Mouse (Mus musculus) intestine, embryonic 16.5 days (tissue): ENCODE measurements around the gene Slc4a5. TPM values are rescaled to one million over a fixed set of nuclear protein-coding genes. Genes with fewer than 3 reads are reported as not detected.
A peak's percentile ranks its signal among the peaks of the same experiment; 100 is the strongest.

Experiments
- ATAC-seq: fragments of 200-750 bp; cut with Nextera tagmentation; 2 replicates; pipeline ENCODE4 v1.8.0; 2017; ENCODE audit warnings: moderate TSS enrichment, moderate library complexity
- H3K27ac ChIP-seq: fragments of 300-500 bp; sonication (generic); 2 replicates; pipeline ENCODE4 v1.5.1; 2014; ENCODE audit warnings: mild to moderate bottlenecking, low read length
- H3K27me3 ChIP-seq: fragments of 300-500 bp; sonication (generic); replicated peaks from 2 replicates; pipeline ENCODE4 v1.6.1; 2014; ENCODE audit warnings: low read length, control low read depth, mixed read lengths; ENCODE audit not compliant: control insufficient read depth, insufficient read depth
- H3K36me3 ChIP-seq: fragments of 300-500 bp; sonication (generic); 2 replicates; pipeline ENCODE4 v1.6.1; 2014; ENCODE audit warnings: low read length, control low read depth; ENCODE audit not compliant: control insufficient read depth, insufficient read depth
- H3K4me1 ChIP-seq: fragments of 300-500 bp; sonication (generic); 2 replicates; pipeline ENCODE4 v1.6.1; 2014; ENCODE audit warnings: low read length, control low read depth, mixed read lengths; ENCODE audit not compliant: control insufficient read depth, insufficient read depth
- H3K4me2 ChIP-seq: fragments of 300-500 bp; sonication (generic); 2 replicates; pipeline ENCODE4 v1.6.1; 2014; ENCODE audit warnings: low read depth, low read length, control low read depth
- H3K4me3 ChIP-seq: fragments of 300-500 bp; sonication (generic); 2 replicates; pipeline ENCODE4 v1.5.1; 2014; ENCODE audit warnings: mild to moderate bottlenecking, low read length
- H3K9ac ChIP-seq: fragments of 300-500 bp; sonication (generic); 2 replicates; pipeline ENCODE4 v1.6.1; 2014; ENCODE audit warnings: low read depth, low read length
- H3K9me3 ChIP-seq: fragments of 300-500 bp; sonication (generic); 2 replicates; pipeline ENCODE4 v1.6.1; 2016; ENCODE audit warnings: low read length, control low read depth; ENCODE audit not compliant: control insufficient read depth
- WGBS: fragments of 180-500 bp; shearing (Covaris S2); extraction: QIAGEN DNeasy Blood & Tissue Kit; methylation state at CpG from one replicate; pipeline ENCODE4 v1.1.7; 2014; 5-methylcytosine and 5-hydroxymethylcytosine counted together
- polyA plus RNA-seq: library from polyadenylated mRNA; unstranded; fragments of >200 nt; fragmentation: Nextera tagmentation; extraction: Ambion mirVana; gene quantifications from 2 replicates; pipeline ENCODE4 v1.2.1, GENCODE M21; 2015

Slc4a5 gene
- polyA plus RNA-seq, 1 experiment from 2014 or later, result 0.56 TPM

- Histone ChIP-seq H3K27ac (no peak overlapping the region), H3K4me1 (no peaks in the 10 kb centered on the region), H3K4me2 (no peak overlapping the region), H3K36me3 (no peaks in the 10 kb centered on the region), H3K27me3 (no peaks in the 10 kb centered on the region; the same call in 1 of the 2 replicates), H3K4me3 (no peak overlapping the region), H3K9ac (no peak overlapping the region), H3K9me3 (peaks cover 2% of the 10 kb centered on the region; the same call in 1 of the 2 replicates)
- WGBS, result 83% methylated on average over 11 of the region's 11 CpGs
- no peak for ATAC-seq
Observed at GRCm38 (mm10) chr6:83273733-83274132, 54.1 kb downstream of the Slc4a5 start.

DNA sequence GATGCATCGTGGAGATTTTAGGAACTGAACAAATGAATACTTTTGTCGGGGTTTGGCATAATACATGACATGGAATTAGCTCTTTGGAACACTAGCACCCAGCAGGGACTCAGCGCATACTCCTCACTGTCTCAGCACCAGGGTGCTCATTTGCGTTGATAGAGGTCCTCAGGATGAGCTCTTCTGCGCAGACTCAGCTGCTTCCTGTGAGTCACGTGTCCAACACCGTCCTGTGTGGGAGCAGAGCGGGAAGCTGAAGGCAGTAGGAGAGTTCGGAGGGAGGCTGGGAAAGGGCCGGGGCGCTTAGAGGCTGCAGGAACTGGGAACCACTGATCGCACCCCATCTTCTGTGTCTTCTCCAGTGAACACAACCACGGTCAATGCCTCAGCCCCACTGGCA, 57.5 kb downstream of the Slc4a5 start:
- H3K4me1 ChIP-seq, result no peaks in the 10 kb centered on the region
- WGBS, result 71% methylated on average over 13 of the region's 13 CpGs

GRCm38 (mm10) chr6:83278881-83279280, 59.3 kb downstream of the Slc4a5 start:
- Histone ChIP-seq H3K4me2 (no peak overlapping the region), H3K27ac (no peak overlapping the region), H3K4me1 (no peaks in the 10 kb centered on the region), H3K9me3 (peaks cover 4% of the 10 kb centered on the region; the same call in 1 of the 2 replicates), H3K4me3 (no peak overlapping the region), H3K9ac (no peak overlapping the region), H3K27me3 (no peaks in the 10 kb centered on the region; the same call in 1 of the 2 replicates), H3K36me3 (no peaks in the 10 kb centered on the region)
- 22% methylated on average over 2 of the region's 2 CpGs for WGBS
- ATAC-seq, result no peak

More for the DNA sequence above, 57.5 kb downstream of the Slc4a5 start:
- no peak for ATAC-seq
- no peak overlapping the region for H3K9ac ChIP-seq
- no peak overlapping the region for H3K27ac ChIP-seq
- H3K36me3 ChIP-seq, result no peaks in the 10 kb centered on the region
- H3K4me2 ChIP-seq, result no peak overlapping the region
- no peak overlapping the region for H3K4me3 ChIP-seq
- no peaks in the 10 kb centered on the region; the same call in 1 of the 2 replicates for H3K27me3 ChIP-seq
- peaks cover 4% of the 10 kb centered on the region; the same call in 1 of the 2 replicates for H3K9me3 ChIP-seq

- 76% methylated on average over 8 of the region's 8 CpGs for whole genome bisulfite sequencing
- no peak overlapping the region for H3K9ac ChIP-seq
- peaks cover under 1% of the 10 kb centered on the region; the same call in 1 of the 2 replicates for H3K27me3 ChIP-seq
- H3K27ac ChIP-seq, result no peak overlapping the region
- no peak for ATAC-seq
- peaks cover 4% of the 10 kb centered on the region; the same call in 1 of the 2 replicates for H3K9me3 ChIP-seq
- H3K4me1 ChIP-seq, result no peaks in the 10 kb centered on the region
- no peak overlapping the region for H3K4me3 ChIP-seq
- H3K4me2 ChIP-seq, result no peak overlapping the region
- no peaks in the 10 kb centered on the region for H3K36me3 ChIP-seq
Observed at GRCm38 (mm10) chr6:83280256-83280955, 60.8 kb downstream of the Slc4a5 start.

- 59% methylated on average over 7 of the region's 7 CpGs for WGBS
- peak; percentile 96 for ATAC-seq
Observed at GRCm38 (mm10) chr6:83300447-83301229, 81.0 kb downstream of the Slc4a5 start.

GRCm38 (mm10) chr6:83301294-83301693, 81.7 kb downstream of the Slc4a5 start:
- no peaks in the 10 kb centered on the region for H3K4me1 ChIP-seq
- H3K27me3 ChIP-seq, result no peaks in the 10 kb centered on the region
- H3K4me2 ChIP-seq, result no peak overlapping the region
- H3K9ac ChIP-seq, result no peak overlapping the region
- ATAC-seq, result no peak
- 76% methylated on average over 2 of the region's 2 CpGs for WGBS
- peak overlapping the region; percentile 22; the same call in 1 of the 2 replicates for H3K27ac ChIP-seq
- H3K9me3 ChIP-seq, result no peaks in the 10 kb centered on the region
- H3K4me3 ChIP-seq, result no peak overlapping the region
- H3K36me3 ChIP-seq, result 0 out of 2 replicates have a peak, but pooled peaks cover 4% of the 10 kb centered on the region

More at GRCm38 (mm10) chr6:83300447-83301229, 81.0 kb downstream of the Slc4a5 start:
- Histone ChIP-seq H3K27me3 (no peaks in the 10 kb centered on the region), H3K4me2 (no peak overlapping the region), H3K4me3 (no peak overlapping the region), H3K27ac (peak overlapping the region; percentile 43; the same call in 1 of the 2 replicates), H3K4me1 (no peaks in the 10 kb centered on the region), H3K9ac (no peak overlapping the region), H3K36me3 (0 out of 2 replicates have a peak, but pooled peaks cover 4% of the 10 kb centered on the region), H3K9me3 (no peaks in the 10 kb centered on the region)

DNA sequence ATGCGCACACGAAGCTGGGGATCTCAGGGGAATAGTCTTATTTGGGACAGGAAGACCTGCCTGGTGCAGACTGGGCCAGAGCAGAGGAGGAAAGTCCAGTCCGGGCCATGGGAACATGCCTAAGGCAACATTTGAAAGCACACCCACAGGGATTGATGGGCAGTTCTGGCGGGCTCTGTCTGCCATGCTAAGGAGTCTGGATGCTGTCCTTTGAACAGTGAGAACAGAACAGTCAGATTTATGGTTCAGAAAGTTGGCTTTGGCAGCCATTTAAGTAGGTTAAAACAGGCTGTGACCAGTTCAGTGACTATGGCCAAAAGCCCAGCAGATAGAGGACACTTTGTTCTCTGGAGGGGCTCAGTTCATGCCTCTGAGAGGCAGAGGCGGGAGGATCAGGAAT, 82.6 kb downstream of the Slc4a5 start:
- H3K27me3 ChIP-seq, result no peaks in the 10 kb centered on the region
- no peak overlapping the region for H3K4me3 ChIP-seq
- no peak overlapping the region for H3K9ac ChIP-seq
- no peak overlapping the region for H3K4me2 ChIP-seq
- 0 out of 2 replicates have a peak, but pooled peaks cover 4% of the 10 kb centered on the region for H3K36me3 ChIP-seq
- H3K9me3 ChIP-seq, result no peaks in the 10 kb centered on the region
- H3K27ac ChIP-seq, result no peak overlapping the region
- 76% methylated on average over 5 of the region's 5 CpGs for WGBS
- ATAC-seq, result no peak
- no peaks in the 10 kb centered on the region for H3K4me1 ChIP-seq

DNA sequence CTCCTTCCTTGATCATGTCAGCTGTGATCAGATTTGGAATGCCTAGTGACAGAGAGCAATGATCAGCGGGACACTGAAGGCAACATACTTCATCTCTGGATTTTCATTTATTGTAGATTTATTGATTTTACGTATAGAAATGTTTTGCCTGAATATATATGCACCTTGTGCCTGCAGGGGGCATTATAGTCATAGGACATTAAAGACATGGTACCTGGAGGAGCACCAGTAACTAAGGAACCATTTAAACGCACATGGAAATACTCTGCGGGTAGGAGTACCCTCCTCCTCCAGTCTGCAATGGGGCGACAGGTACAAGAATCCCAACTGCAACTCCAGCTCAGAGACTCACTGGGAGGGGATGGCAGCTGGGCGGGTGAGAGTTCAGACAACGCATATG, 89.4 kb downstream of the Slc4a5 start:
- H3K4me2 ChIP-seq, result no peak overlapping the region
- no peaks in the 10 kb centered on the region for H3K27me3 ChIP-seq
- H3K9me3 ChIP-seq, result no peaks in the 10 kb centered on the region
- no peak overlapping the region for H3K9ac ChIP-seq
- H3K4me1 ChIP-seq, result no peaks in the 10 kb centered on the region
- no peak overlapping the region for H3K27ac ChIP-seq
- no peak for ATAC-seq
- peaks cover 12% of the 10 kb centered on the region for H3K36me3 ChIP-seq
- WGBS, result 87% methylated on average over 7 of the region's 7 CpGs
- H3K4me3 ChIP-seq, result no peak overlapping the region

DNA sequence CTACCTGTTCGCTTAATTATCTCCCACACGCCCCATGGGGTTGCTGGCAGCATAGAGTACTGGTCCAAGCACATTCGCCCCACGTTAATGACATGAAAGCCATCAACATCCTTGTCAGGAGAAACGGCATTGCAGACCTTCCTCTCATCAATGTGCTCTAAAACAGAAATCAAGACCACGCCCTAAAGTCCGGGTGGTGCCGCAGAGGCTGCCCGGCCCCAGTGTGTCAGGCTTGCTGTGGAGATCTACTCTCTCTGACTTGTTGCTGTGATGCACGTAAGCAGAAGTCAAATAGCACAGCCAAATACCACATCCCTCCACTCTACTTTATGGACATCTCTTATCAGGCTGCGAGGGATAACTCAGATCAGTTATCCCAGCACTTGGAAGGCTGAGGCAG, 91.6 kb downstream of the Slc4a5 start:
- no peak overlapping the region for H3K4me3 ChIP-seq
- H3K27ac ChIP-seq, result no peak overlapping the region
- WGBS, result 93% methylated on average over 11 of the region's 11 CpGs
- H3K4me2 ChIP-seq, result no peak overlapping the region
- H3K9me3 ChIP-seq, result no peaks in the 10 kb centered on the region
- H3K36me3 ChIP-seq, result peaks cover 8% of the 10 kb centered on the region
- ATAC-seq, result no peak
- no peaks in the 10 kb centered on the region for H3K27me3 ChIP-seq
- peaks cover 5% of the 10 kb centered on the region; the same call in 1 of the 2 replicates for H3K4me1 ChIP-seq
- H3K9ac ChIP-seq, result no peak overlapping the region
